Mouse (Mus musculus) liver, embryonic 14.5 days (tissue): Measurements from ENCODE around the gene Ccnd2. TPM values are rescaled to one million over a fixed set of nuclear protein-coding genes. Genes with fewer than 3 reads are reported as not detected.

Source experiments
- ATAC-seq: fragments of 200-750 bp; cut with Nextera tagmentation; 2 replicates; pipeline ENCODE4 v1.8.0; 2017; ENCODE audit warnings: moderate number of reproducible peaks, mild to moderate bottlenecking, moderate library complexity; ENCODE audit not compliant: insufficient read depth
- DNase-seq, 3 experiments: peaks; one replicate each; pipeline ENCODE4 v3.0.0-alpha.2; 2012 to 2013; ENCODE audit warnings: low read depth in 3 of 3, low spot score in 3 of 3
- H3K27ac ChIP-seq: fragments of 300-500 bp; sonication (generic); 2 replicates; pipeline ENCODE4 v1.5.1; 2014; ENCODE audit warnings: moderate library complexity, mild to moderate bottlenecking, control low read depth, inconsistent platforms
- H3K27me3 ChIP-seq: fragments of 300-500 bp; sonication (generic); 2 replicates; pipeline ENCODE4 v1.6.1; 2014; ENCODE audit warnings: mild to moderate bottlenecking, low read length, moderate library complexity; ENCODE audit not compliant: control insufficient read depth, insufficient read depth
- H3K36me3 ChIP-seq: fragments of 300-500 bp; sonication (generic); replicated peaks from 2 replicates; pipeline ENCODE4 v1.6.1; 2014; ENCODE audit warnings: low read depth; ENCODE audit not compliant: control insufficient read depth, insufficient read depth
- H3K4me1 ChIP-seq, 2 experiments: fragments of 200-500 bp in 1 of 2; fragments of 300-500 bp in 1 of 2; sonication (generic) in 1 of 2; replicated peaks; 2 replicates each; pipeline ENCODE4 v1.6.1; 2012 to 2014; ENCODE audit warnings: antibody characterized with exemption in 1 of 2, inconsistent platforms in 1 of 2, low read length in 1 of 2; ENCODE audit not compliant: control insufficient read depth in 2 of 2, insufficient read depth in 2 of 2
- H3K4me2 ChIP-seq: fragments of 300-500 bp; sonication (generic); 2 replicates; pipeline ENCODE4 v1.6.1; 2014; ENCODE audit warnings: low read depth, mild to moderate bottlenecking, control low read depth, moderate library complexity
- H3K4me3 ChIP-seq, 2 experiments: fragments of 200-500 bp in 1 of 2; fragments of 300-500 bp in 1 of 2; sonication (generic) in 1 of 2; 2 replicates each; pipeline ENCODE4 v1.5.1; 2012 to 2014; ENCODE audit warnings: low read depth in 2 of 2, low read length in 2 of 2, mild to moderate bottlenecking in 2 of 2, control low read depth in 1 of 2, inconsistent platforms in 1 of 2, moderate library complexity in 1 of 2; ENCODE audit not compliant: insufficient read depth in 1 of 2
- H3K9ac ChIP-seq: fragments of 300-500 bp; sonication (generic); replicated peaks from 2 replicates; pipeline ENCODE4 v1.6.1; 2014; ENCODE audit warnings: mild to moderate bottlenecking, control low read depth, moderate library complexity
- H3K9me3 ChIP-seq: fragments of 300-500 bp; sonication (generic); 2 replicates; pipeline ENCODE4 v1.6.1; 2016; ENCODE audit warnings: low read length, mixed read lengths; ENCODE audit not compliant: control insufficient read depth
- CTCF ChIP-seq: IDR thresholded peaks from 2 replicates; pipeline ENCODE4 v1.5.1; 2016; ENCODE audit warnings: antibody characterized with exemption, low read depth, control low read depth
- EP300 ChIP-seq: IDR thresholded peaks from 2 replicates; pipeline ENCODE4 v1.6.1; 2016; ENCODE audit warnings: antibody characterized with exemption, low read depth
- WGBS: fragments of 180-500 bp; shearing (Covaris S2); extraction: QIAGEN DNeasy Blood & Tissue Kit; methylation state at CpG from one replicate; pipeline ENCODE4 v1.1.7; 2014; ENCODE audit not compliant: insufficient replicate concordance; 5-methylcytosine and 5-hydroxymethylcytosine counted together
- polyA plus RNA-seq, 2 experiments: library from polyadenylated mRNA; depleted of rRNA in 1 of 2; stranded (reverse) in 1 of 2; unstranded in 1 of 2; fragments of >200 nt; fragmentation: Nextera tagmentation in 1 of 2; extraction: Ambion mirVana in 1 of 2; gene quantifications; 2 replicates each; pipeline versions ENCODE4 v1.2.1 to v1.2.3; 2012 to 2014

Gene Ccnd2
- polyA plus RNA-seq, 2 experiments = 7.5 to 52.5 TPM

DNA sequence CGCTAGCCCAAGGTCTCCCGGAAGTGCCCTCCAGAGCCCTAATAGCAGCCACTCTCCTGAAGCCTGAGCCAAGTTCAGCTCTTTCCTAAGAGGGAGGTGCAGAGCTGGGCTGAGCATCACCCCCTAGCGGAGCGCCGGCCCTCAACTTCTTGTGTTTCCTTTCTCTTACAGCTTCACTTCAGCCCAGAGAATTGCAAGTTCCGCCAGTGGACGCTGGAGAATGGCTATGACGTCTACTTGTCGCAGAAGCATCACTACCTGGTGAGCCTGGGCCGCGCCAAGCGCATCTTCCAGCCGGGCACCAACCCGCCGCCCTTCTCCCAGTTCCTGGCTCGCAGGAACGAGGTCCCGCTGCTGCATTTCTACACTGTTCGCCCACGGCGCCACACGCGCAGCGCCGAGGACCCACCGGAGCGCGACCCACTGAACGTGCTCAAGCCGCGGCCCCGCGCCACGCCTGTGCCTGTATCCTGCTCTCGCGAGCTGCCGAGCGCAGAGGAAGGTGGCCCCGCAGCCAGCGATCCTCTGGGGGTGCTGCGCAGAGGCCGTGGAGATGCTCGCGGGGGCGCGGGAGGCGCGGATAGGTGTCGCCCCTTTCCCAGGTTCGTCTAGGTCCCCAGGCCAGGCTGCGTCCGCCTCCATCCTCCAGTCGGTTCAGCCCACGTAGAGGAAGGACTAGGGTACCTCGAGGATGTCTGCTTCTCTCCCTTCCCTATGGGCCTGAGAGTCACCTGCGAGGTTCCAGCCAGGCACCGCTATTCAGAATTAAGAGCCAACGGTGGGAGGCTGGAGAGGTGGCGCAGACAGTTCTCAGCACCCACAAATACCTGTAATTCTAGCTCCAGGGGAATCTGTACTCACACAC is 71.9 kb downstream of the Ccnd2 start:
- Histone ChIP-seq H3K9ac (no peak overlapping the region), H3K4me3 (peak overlapping the region; percentile 1 to 15), H3K4me1 (no peaks in the 10 kb centered on the region), H3K36me3 (no peaks in the 10 kb centered on the region), H3K4me2 (peak overlapping the region; percentile 35), H3K27ac (no peak overlapping the region), H3K9me3 (no peaks in the 10 kb centered on the region), H3K27me3 (peaks cover 16% of the 10 kb centered on the region)
- WGBS = 3% methylated on average over 59 of the region's 59 CpGs
- TF ChIP-seq CTCF (peak; percentile 26; the same call in 1 of the 2 replicates), EP300 (no peak)
- peak in 1 of 3 experiments; percentile 2 for DNase-seq
- ATAC-seq = no peak

Other genes starting within 250 kb of the Ccnd2 start
- gene Dyrk4, start 230.4 kb downstream of the Ccnd2 start, polyA plus RNA-seq (2012; rRNA removed) = not detected in 2 replicates
- gene Dyrk4, start 230.4 kb downstream of the Ccnd2 start, polyA plus RNA-seq (2014; fragmentation: Nextera tagmentation; extraction: Ambion mirVana) = 0.09 TPM in 1 of 2 replicates, not detected in the other
- gene Rad51ap1, start 212.6 kb downstream of the Ccnd2 start, polyA plus RNA-seq (2012; rRNA removed) = 28.6 and 37.7 TPM in 2 replicates
- 48.7 and 59.7 TPM in 2 replicates for gene Rad51ap1, start 212.6 kb downstream of the Ccnd2 start, polyA plus RNA-seq (2014; fragmentation: Nextera tagmentation; extraction: Ambion mirVana)
- gene D6Wsu163e, start 212.2 kb downstream of the Ccnd2 start, polyA plus RNA-seq (2012; rRNA removed) = 5.3 and 9.1 TPM in 2 replicates
- 14.5 and 16.0 TPM in 2 replicates for gene D6Wsu163e, start 212.2 kb downstream of the Ccnd2 start, polyA plus RNA-seq (2014; fragmentation: Nextera tagmentation; extraction: Ambion mirVana)
- not detected in 2 replicates for gene Fgf6, start 136.6 kb downstream of the Ccnd2 start, polyA plus RNA-seq (2012; rRNA removed)
- gene Fgf6, start 136.6 kb downstream of the Ccnd2 start, polyA plus RNA-seq (2014; fragmentation: Nextera tagmentation; extraction: Ambion mirVana) = not detected in 2 replicates
- not detected in 2 replicates for gene Fgf23, start 79.3 kb downstream of the Ccnd2 start, polyA plus RNA-seq (2012; rRNA removed)
- not detected in 2 replicates for gene Fgf23, start 79.3 kb downstream of the Ccnd2 start, polyA plus RNA-seq (2014; fragmentation: Nextera tagmentation; extraction: Ambion mirVana)
- 0.53 and 0.75 TPM in 2 replicates for gene Tigar, start 42.6 kb downstream of the Ccnd2 start, polyA plus RNA-seq (2012; rRNA removed)
- 0.29 and 0.43 TPM in 2 replicates for gene Tigar, start 42.6 kb downstream of the Ccnd2 start, polyA plus RNA-seq (2014; fragmentation: Nextera tagmentation; extraction: Ambion mirVana)